ENCODE assay signal across 19 mouse cellular contexts in the genomic region with DNA sequence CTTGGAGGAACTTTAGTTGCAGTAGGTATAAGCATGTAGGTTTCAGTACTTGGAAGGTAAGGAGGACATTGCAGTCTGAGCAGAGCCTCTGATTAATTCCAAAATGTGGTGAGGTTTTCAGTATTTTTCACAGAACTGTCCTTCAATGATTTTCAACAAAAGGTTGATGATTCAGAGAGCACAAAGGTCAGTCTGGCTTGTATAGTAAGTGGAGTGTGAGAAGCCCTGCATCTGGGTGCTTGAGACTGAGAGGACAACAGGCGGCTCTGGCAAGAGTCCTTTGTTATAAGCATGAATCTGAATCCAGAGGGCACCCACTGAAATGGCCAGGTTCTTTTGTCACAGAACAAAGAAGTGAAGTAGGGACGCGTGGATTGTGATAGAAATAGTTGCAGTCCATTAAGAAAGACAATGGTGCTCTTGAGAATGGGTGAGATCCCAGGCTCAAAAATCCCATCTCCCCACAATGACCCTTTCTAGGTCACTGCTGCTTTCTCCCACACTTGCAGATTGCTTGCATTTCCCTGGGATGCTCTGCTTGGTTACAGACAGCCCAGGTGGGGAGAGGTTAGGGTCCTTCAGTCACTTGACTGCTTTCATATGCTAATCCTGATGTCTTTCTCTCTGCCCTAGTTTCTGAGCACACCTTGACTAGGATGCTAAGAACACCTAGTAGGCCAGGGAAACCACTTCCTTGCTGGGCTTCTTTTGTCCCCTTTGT. TPM values are rescaled to one million over a fixed set of nuclear protein-coding genes. Genes with fewer than 3 reads are reported as not detected.
DNase-seq lines count a peak whose midpoint lies in the region; ATAC-seq lines count a peak whose summit lies in the region.
"Had no signal": no experiment of that assay in that cellular context is flagged by ENCODE, and none has a peak within 500 bp of the region (broad histone marks: within the 10 kb centered on the region; RNA-seq: fewer than 3 reads in every experiment).

No protein-coding gene starts in this region.

- ATAC-seq in megakaryocyte progenitor cell, adult 5-6 weeks (replicated peaks; ENCODE audit: poor library complexity) = no peak
- ATAC-seq: forebrain, embryonic 14.5 days; intestine, embryonic 15.5 days had no signal

- DNase-seq in adrenal gland, adult 2 months = peak; percentile 6
- no peak for DNase-seq in adrenal gland, postnatal 4 days (ENCODE audit: low spot score in 2 of 2)
- peak; percentile 20 for DNase-seq in kidney, adult 9 months
- no peak for DNase-seq in kidney, postnatal 25 days
- DNase-seq in ZHBTc4 (ENCODE audit: low read depth, low spot score) = peak; percentile 86
- no peak for DNase-seq in testis, postnatal 14 days (ENCODE audit: low spot score)
- DNase-seq: adrenal gland, postnatal 10 days; cerebellum, adult 11-12 months; cerebellum, adult 9-10 months; cerebellum, postnatal 36 days; gastrocnemius, adult 2 months; gastrocnemius, postnatal 36 days; heart, adult 2 months; heart, postnatal 14 days had no signal

RNA-seq across cellular contexts. Expression of a gene that starts 2.8 kb away (rescaled TPM):
- 1 to 10 TPM; 1.3 to 3.2 TPM for total RNA-seq in adrenal gland, adult 2 months (2021)
- polyA plus RNA-seq in adrenal gland, adult 2 months (2012; rRNA removed) = 9.1 and 12.3 TPM in 2 replicates
- 10 to 100 TPM in 1 of 2 experiments, 1 to 10 TPM in 1; 9.7 to 10.3 TPM for total RNA-seq in adrenal gland, postnatal 4 days (2021)
- 0.10 TPM in 1 of 2 replicates, not detected in the other for total RNA-seq in megakaryocyte progenitor cell, adult 5-6 weeks (2015)
- total RNA-seq in megakaryocyte progenitor cell, adult 5-6 weeks (2017) = not detected in 2 replicates
- polyA plus RNA-seq: erythroblast, embryonic 14.5 days; G1E had no signal

Comparison
In these comparisons a context has a peak if more than half of its experiments do, and no peak if none do; other contexts are left out.
1. DNase-seq: peak in adrenal gland, adult 2 months (single experiment), kidney, adult 9 months (single experiment) and ZHBTc4 (single experiment); none in adrenal gland, postnatal 4 days (0 of 2), kidney, postnatal 25 days (0 of 2) and testis, postnatal 14 days (single experiment).